Comparison of ENCODE assay signal across 19 mouse cellular contexts in genomic region chr1:176036028-176036427, GRCm38 (mm10). TPM values are rescaled to one million over a fixed set of nuclear protein-coding genes. Genes with fewer than 3 reads are reported as not detected.
DNase-seq lines count a peak whose midpoint lies in the region; ATAC-seq and TF ChIP-seq lines count a peak whose summit lies in the region.
"Had no signal": no experiment of that assay in that cellular context is flagged by ENCODE, and none has a peak within 500 bp of the region (broad histone marks: within the 10 kb centered on the region; RNA-seq: fewer than 3 reads in every experiment).

No protein-coding gene starts in this region.

- no peaks in the 10 kb centered on the region for H3K27me3 ChIP-seq in forebrain, embryonic 12.5 days
- H3K27me3 ChIP-seq in forebrain, embryonic 14.5 days (replicated peaks; ENCODE audit: control insufficient read depth, insufficient read depth, low read length) = no peaks in the 10 kb centered on the region
- H3K27me3 ChIP-seq in intestine, postnatal 0 days (replicated peaks; ENCODE audit: control insufficient read depth, insufficient read depth, low read length) = no peaks in the 10 kb centered on the region
- H3K27me3 ChIP-seq: embryonic facial prominence, embryonic 13.5 days; embryonic facial prominence, embryonic 15.5 days had no signal

- H3K36me3 ChIP-seq in forebrain, embryonic 12.5 days (replicated peaks) = no peaks in the 10 kb centered on the region
- no peaks in the 10 kb centered on the region for H3K36me3 ChIP-seq in forebrain, embryonic 14.5 days (ENCODE audit: control insufficient read depth, insufficient read depth, low read length)
- H3K36me3 ChIP-seq in intestine, postnatal 0 days (ENCODE audit: control insufficient read depth, insufficient read depth) = no peaks in the 10 kb centered on the region
- H3K36me3 ChIP-seq: embryonic facial prominence, embryonic 13.5 days; embryonic facial prominence, embryonic 15.5 days; forebrain, embryonic 10.5 days had no signal

- no peak overlapping the region for H3K4me3 ChIP-seq in forebrain, embryonic 12.5 days (replicated peaks)
- no peak overlapping the region for H3K4me3 ChIP-seq in forebrain, embryonic 14.5 days (ENCODE audit: low read depth, low read length)
- H3K4me3 ChIP-seq in intestine, postnatal 0 days (ENCODE audit: low read depth, low read length) = no peak overlapping the region
- H3K4me3 ChIP-seq: embryonic facial prominence, embryonic 13.5 days; embryonic facial prominence, embryonic 15.5 days; erythroblast, embryonic 14.5 days; forebrain, embryonic 10.5 days had no signal

- no peak overlapping the region for H3K27ac ChIP-seq in forebrain, embryonic 12.5 days
- H3K27ac ChIP-seq in forebrain, embryonic 14.5 days (ENCODE audit: low read depth, low read length) = no peak overlapping the region
- H3K27ac ChIP-seq in intestine, postnatal 0 days (ENCODE audit: low read depth, low read length) = no peak overlapping the region
- H3K27ac ChIP-seq: embryonic facial prominence, embryonic 13.5 days; embryonic facial prominence, embryonic 15.5 days; forebrain, embryonic 10.5 days had no signal

- no peak for TF ChIP-seq POLR2A in brain, embryonic 14.5 days (IDR thresholded peaks at IDR 0.05; ENCODE audit: borderline replicate concordance, extremely low read depth, insufficient read depth, insufficient read length, poor library complexity, severe bottlenecking)

- no peak for DNase-seq in forebrain, embryonic 14.5 days (ENCODE audit: low spot score)
- peak; percentile 19 for DNase-seq in Muller cell, postnatal 12 days (ENCODE audit: inconsistent ontology term)
- peak; percentile 40 for DNase-seq in brain, embryonic 14.5 days (ENCODE audit: low read depth)
- DNase-seq: adrenal gland, adult 8-10 months; cerebellum, adult 11 months; cerebellum, adult 18-20 months; cerebellum, adult 8-10 months; cerebellum, adult 9-11 months; cerebellum, postnatal 14 days; cerebellum, postnatal 36 days; embryo, embryonic 11 days had no signal

- peaks cover 3% of the 10 kb centered on the region; the same call in 1 of the 2 replicates for H3K4me1 ChIP-seq in forebrain, embryonic 12.5 days
- H3K4me1 ChIP-seq in forebrain, embryonic 14.5 days (ENCODE audit: control insufficient read depth, insufficient read depth, low read length) = no peaks in the 10 kb centered on the region
- H3K4me1 ChIP-seq in intestine, postnatal 0 days (replicated peaks; ENCODE audit: control insufficient read depth, insufficient read depth, low read length) = no peaks in the 10 kb centered on the region
- H3K4me1 ChIP-seq: embryonic facial prominence, embryonic 13.5 days; embryonic facial prominence, embryonic 15.5 days had no signal

- peak; percentile 59; the same call in 1 of the 2 replicates for ATAC-seq in forebrain, embryonic 12.5 days (ENCODE audit: low FRiP score)
- no peak for ATAC-seq in forebrain, embryonic 14.5 days
- no peak for ATAC-seq in intestine, postnatal 0 days
- ATAC-seq: activated CD4-positive, CD25-positive, alpha-beta regulatory T cell, adult 4 months; Patski had no signal

- no peak for TF ChIP-seq CTCF in brain, embryonic 14.5 days (IDR thresholded peaks at IDR 0.05; ENCODE audit: borderline replicate concordance, extremely low read depth, insufficient read depth, insufficient read length)
- TF ChIP-seq CTCF in intestine, postnatal 0 days (IDR thresholded peaks at IDR 0.05; ENCODE audit: low read depth) = no peak

- H3K4me2 ChIP-seq in forebrain, embryonic 12.5 days = no peak overlapping the region
- no peak overlapping the region for H3K4me2 ChIP-seq in forebrain, embryonic 14.5 days (ENCODE audit: low read length)
- H3K4me2 ChIP-seq in intestine, postnatal 0 days (replicated peaks; ENCODE audit: low read depth) = no peak overlapping the region
- H3K4me2 ChIP-seq: embryonic facial prominence, embryonic 13.5 days; embryonic facial prominence, embryonic 15.5 days had no signal

- H3K9me3 ChIP-seq in forebrain, embryonic 12.5 days = no peaks in the 10 kb centered on the region
- no peaks in the 10 kb centered on the region for H3K9me3 ChIP-seq in forebrain, embryonic 14.5 days (replicated peaks; ENCODE audit: control insufficient read depth, low read length)
- no peaks in the 10 kb centered on the region for H3K9me3 ChIP-seq in intestine, postnatal 0 days (ENCODE audit: control insufficient read depth)
- H3K9me3 ChIP-seq: embryonic facial prominence, embryonic 13.5 days; embryonic facial prominence, embryonic 15.5 days; forebrain, embryonic 10.5 days had no signal

- 30% methylated on average over 3 of the region's 3 CpGs for WGBS in forebrain, embryonic 12.5 days
- WGBS in forebrain, embryonic 14.5 days = 14% methylated on average over 3 of the region's 3 CpGs
- whole genome bisulfite sequencing in intestine, postnatal 0 days = 61% methylated on average over 3 of the region's 3 CpGs

- H3K9ac ChIP-seq in forebrain, embryonic 12.5 days = no peak overlapping the region
- no peak overlapping the region for H3K9ac ChIP-seq in forebrain, embryonic 14.5 days (ENCODE audit: low read length)
- H3K9ac ChIP-seq in intestine, postnatal 0 days (ENCODE audit: low read depth, low read length) = no peak overlapping the region
- H3K9ac ChIP-seq: embryonic facial prominence, embryonic 13.5 days; embryonic facial prominence, embryonic 15.5 days had no signal

RNA-seq across cellular contexts. Expression of gene Rbm8a2, which starts 57.1 kb away (rescaled TPM):
- 0.85 and 1.00 TPM in 2 replicates for polyA plus RNA-seq in forebrain, embryonic 12.5 days (2016; fragmentation: Nextera tagmentation; extraction: Ambion mirVana)
- polyA plus RNA-seq in forebrain, embryonic 14.5 days (2014; fragmentation: Nextera tagmentation; extraction: Ambion mirVana) = 0.51 and 0.72 TPM in 2 replicates
- polyA plus RNA-seq in brain, embryonic 14.5 days (2012; rRNA removed) = 0.08 and 0.33 TPM in 2 replicates
- 0.29 and 0.34 TPM in 2 replicates for polyA plus RNA-seq in intestine, postnatal 0 days (2015; fragmentation: Nextera tagmentation; extraction: Ambion mirVana)
- polyA plus RNA-seq: erythroblast, embryonic 14.5 days had no signal
